Mouse (Mus musculus): Measurements from ENCODE around the gene Gm20894.
"Not testable (repeated sequence)": the region's sequence is repeated elsewhere in the genome, so short reads cannot be mapped to it uniquely, and the experiment has no call there.

Gene Gm20894

DNA sequence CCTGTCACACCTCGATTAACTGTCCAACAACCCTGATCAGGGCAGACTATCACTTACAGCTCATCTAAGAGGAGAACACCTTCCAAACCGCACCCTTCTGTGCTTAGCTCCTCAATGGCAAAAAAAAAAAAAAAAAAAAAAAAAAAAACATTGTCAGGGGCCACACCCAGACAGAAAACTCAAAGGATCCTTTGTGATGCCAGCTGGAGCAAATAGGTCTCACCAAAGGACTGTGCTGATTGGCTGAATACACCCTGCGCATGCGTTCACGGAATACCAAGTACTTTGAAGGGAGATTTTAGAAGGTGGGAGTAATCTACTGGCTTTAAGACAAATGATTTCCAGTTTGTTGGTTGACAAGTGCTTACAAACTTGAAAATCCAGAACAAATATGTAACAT lies at the start of gene Gm20894:
Gene Gm20894 (minus strand): TSS at position 101 of the 400 bp plus-strand sequence.
- DNase-seq (ENCODE audit: low read depth, low spot score) = not testable (repeated sequence)

Data from A20 (cell line).